Mouse (Mus musculus) erythroblast, embryonic 14.5 days (primary cell): ENCODE data around the gene Shmt1. TPM values are rescaled to one million over a fixed set of nuclear protein-coding genes. Genes with fewer than 3 reads are reported as not detected.

Experiments used
- H3K27me3 ChIP-seq: 2 replicates; pipeline ENCODE4 v1.6.1; 2012; ENCODE audit warnings: inconsistent platforms; ENCODE audit not compliant: control insufficient read depth
- H3K36me3 ChIP-seq: 2 replicates; pipeline ENCODE4 v1.6.1; 2012; ENCODE audit warnings: mild to moderate bottlenecking, inconsistent platforms; ENCODE audit not compliant: control insufficient read depth
- H3K4me1 ChIP-seq: 2 replicates; pipeline ENCODE4 v1.6.1; 2012; ENCODE audit warnings: inconsistent platforms; ENCODE audit not compliant: control insufficient read depth
- H3K4me3 ChIP-seq: replicated peaks from 2 replicates; pipeline ENCODE3; 2012; ENCODE audit warnings: moderate library complexity, mild to moderate bottlenecking, inconsistent platforms
- H3K9me3 ChIP-seq: 2 replicates; pipeline ENCODE4 v1.6.1; 2012; ENCODE audit warnings: low read length, inconsistent platforms, mixed read lengths; ENCODE audit not compliant: control insufficient read depth
- GATA1 ChIP-seq: IDR thresholded peaks from 2 replicates; pipeline ENCODE4 v1.6.1; 2012; ENCODE audit warnings: low read length, inconsistent platforms, mixed read lengths
- TAL1 ChIP-seq: IDR thresholded peaks from 3 replicates; pipeline ENCODE4 v1.6.1; 2012; ENCODE audit warnings: low read length, inconsistent platforms, mixed read lengths
- polyA plus RNA-seq: library from polyadenylated mRNA; stranded (reverse); fragments of >175 nt; gene quantifications from 2 replicates; pipeline ENCODE4 v1.2.3, GENCODE M21; 2012

The Shmt1 gene
- polyA plus RNA-seq, 1 experiment = not detected

- H3K4me3 ChIP-seq = no peak overlapping the region
- no peak for TF ChIP-seq GATA1
- no peak for TF ChIP-seq TAL1
- no peaks in the 10 kb centered on the region for H3K27me3 ChIP-seq
- H3K9me3 ChIP-seq = no peaks in the 10 kb centered on the region
- H3K4me1 ChIP-seq = no peaks in the 10 kb centered on the region
- H3K36me3 ChIP-seq = peaks cover 83% of the 10 kb centered on the region
Measured at GRCm38 (mm10) chr11:60755570-60755969, 55.9 kb downstream of the Shmt1 start.

GRCm38 (mm10) chr11:60740321-60740720, 71.2 kb downstream of the Shmt1 start:
- Histone ChIP-seq H3K27me3 (no peaks in the 10 kb centered on the region), H3K4me3 (no peak overlapping the region), H3K9me3 (peaks cover 5% of the 10 kb centered on the region), H3K4me1 (peaks cover 26% of the 10 kb centered on the region), H3K36me3 (peaks cover 77% of the 10 kb centered on the region)
- TF ChIP-seq GATA1 = no peak
- TF ChIP-seq TAL1 = no peak

Other genes with a start within 250 kb of the Shmt1 start
- 2.5 and 4.0 TPM in 2 replicates for gene Llgl1, start 112.0 kb downstream of the Shmt1 start, polyA plus RNA-seq
- 6.9 and 16.9 TPM in 2 replicates for gene Flii, start 84.5 kb downstream of the Shmt1 start, polyA plus RNA-seq
- gene Mief2, start 83.3 kb downstream of the Shmt1 start, polyA plus RNA-seq = 0.38 and 0.50 TPM in 2 replicates
- gene Top3a, start 34.4 kb downstream of the Shmt1 start, polyA plus RNA-seq = 0.31 and 0.42 TPM in 2 replicates
- 0.05 and 0.06 TPM in 2 replicates for gene Smcr8, start 34.2 kb downstream of the Shmt1 start, polyA plus RNA-seq
- 0.26 and 0.32 TPM in 2 replicates for gene Dhrs7b, start 18.9 kb upstream of the Shmt1 start, polyA plus RNA-seq
- 1.3 and 1.8 TPM in 2 replicates for gene Tmem11, start 67.6 kb upstream of the Shmt1 start, polyA plus RNA-seq
- 15.0 and 24.8 TPM in 2 replicates for gene Natd1, start 103.0 kb upstream of the Shmt1 start, polyA plus RNA-seq
- gene Map2k3, start 120.3 kb upstream of the Shmt1 start, polyA plus RNA-seq = 59.8 and 102 TPM in 2 replicates
- gene Kcnj12, start 210.8 kb upstream of the Shmt1 start, polyA plus RNA-seq = 0.05 and 0.08 TPM in 2 replicates